Mouse (Mus musculus): ENCODE measurements around the gene Mark1.
A peak's percentile ranks its signal among the peaks of the same experiment; 100 is the strongest.

The Mark1 gene

DNA sequence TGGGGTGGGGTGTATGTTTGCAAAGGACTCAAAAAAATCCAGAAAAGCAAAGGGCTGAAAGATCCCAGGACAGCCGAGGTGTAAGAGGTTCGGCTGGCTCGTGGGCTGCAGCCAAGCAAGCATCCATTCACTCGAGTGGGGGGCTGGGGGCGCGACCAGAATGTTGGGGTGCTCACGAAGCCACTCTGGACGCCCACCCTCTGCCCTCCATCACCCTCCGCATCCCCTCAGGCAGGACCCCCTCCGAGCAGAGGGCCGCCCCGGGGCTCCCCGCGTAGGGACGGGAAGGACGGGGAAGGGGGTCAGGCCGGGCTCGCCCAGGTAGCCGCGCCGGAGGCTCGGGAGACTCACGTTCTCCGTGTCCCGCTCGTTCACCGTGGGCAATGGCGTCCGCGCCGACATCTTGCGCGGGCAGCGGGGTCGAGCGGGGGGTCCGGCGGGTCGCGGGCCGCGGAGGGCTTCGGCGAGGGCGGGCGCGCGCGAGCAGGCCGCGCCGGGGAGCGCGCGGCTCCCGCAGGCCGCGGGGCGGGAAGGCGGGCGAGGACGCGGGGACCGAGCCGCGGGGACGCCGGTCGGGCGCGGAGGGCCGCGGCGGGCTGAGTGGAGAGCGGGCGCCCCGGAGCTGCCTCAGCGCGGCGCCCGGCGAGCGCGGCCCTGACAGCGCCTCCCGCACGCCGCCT, at the start of gene Mark1:
Mark1 (minus strand) TSS at position 500 of the 680 bp plus-strand sequence.
- DNase-seq: no peak

GRCm38 (mm10) chr1:185047516-185048247, 48.3 kb upstream of the Mark1 start:
- peak; percentile 25 for DNase-seq

DNA sequence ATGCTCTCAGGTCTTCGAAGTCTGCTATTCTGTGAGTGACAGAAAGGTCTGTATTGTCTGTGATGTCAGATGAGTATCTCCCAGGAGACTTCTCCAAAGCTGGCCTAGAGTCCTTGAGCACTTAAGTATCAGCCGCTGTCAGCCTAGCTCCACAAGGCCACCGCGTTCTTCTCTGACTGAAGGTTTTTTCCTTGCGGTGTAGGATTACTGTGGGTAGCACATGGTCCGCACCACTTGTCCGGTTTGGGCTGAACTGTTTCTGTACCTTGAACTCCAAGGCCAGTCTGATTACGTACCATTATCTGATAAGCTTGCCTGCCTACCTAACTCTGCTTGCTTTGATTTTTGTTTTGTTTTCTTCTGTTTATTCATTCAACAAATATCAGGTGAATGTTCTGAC, 47.1 kb upstream of the Mark1 start:
- DNase-seq: no peak

DNA sequence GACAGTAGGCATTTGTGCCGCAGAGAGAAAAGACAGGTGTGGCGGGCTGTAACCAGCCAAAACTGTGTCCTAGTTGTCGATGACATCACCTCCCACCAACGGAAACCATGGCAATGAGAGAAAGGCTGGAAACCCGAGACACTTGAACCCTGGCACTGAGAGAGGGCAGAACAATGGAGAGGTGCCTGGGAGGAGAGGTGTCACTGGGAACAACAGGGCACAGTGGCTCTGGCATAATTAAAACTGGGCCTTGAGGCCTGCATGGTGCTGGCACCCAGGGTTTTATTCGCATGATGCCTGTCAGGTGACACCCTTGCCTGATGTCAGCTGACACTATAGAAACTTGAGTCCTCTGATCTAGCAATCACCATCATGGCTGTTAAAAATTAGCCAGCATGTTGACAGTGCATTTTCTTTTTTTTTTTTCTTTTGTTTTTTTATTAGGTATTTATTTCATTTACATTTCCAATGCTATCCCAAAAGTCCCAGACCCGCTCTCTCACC, 38.9 kb upstream of the Mark1 start:
- no peak for DNase-seq

DNA sequence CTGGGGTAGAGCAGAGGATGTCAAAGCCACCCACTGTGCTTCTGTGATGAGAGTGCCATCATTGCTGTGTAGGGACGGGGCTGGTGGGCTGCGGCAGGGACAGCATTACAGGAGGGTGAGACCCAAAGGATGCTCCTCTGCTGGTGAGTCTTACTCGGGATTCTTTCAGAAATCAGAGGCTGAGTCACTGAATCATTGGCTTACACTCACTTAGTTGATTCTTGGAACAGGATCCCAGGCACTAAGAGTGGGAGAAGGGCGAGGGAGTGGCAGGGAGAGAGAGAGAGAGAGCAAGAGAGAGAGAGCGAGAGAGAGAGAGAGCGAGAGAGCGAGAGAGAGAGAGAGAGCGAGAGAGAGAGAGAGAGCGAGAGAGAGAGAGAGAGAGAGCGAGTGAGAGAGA, 31.2 kb upstream of the Mark1 start:
- DNase-seq: no peak

- DNase-seq: no peak
These were observed 21.2 kb upstream of the Mark1 start for GRCm38 (mm10) chr1:185020429-185021168.

- DNase-seq: peak; percentile 17
These were observed 13.2 kb upstream of the Mark1 start for GRCm38 (mm10) chr1:185012566-185012965.

DNA sequence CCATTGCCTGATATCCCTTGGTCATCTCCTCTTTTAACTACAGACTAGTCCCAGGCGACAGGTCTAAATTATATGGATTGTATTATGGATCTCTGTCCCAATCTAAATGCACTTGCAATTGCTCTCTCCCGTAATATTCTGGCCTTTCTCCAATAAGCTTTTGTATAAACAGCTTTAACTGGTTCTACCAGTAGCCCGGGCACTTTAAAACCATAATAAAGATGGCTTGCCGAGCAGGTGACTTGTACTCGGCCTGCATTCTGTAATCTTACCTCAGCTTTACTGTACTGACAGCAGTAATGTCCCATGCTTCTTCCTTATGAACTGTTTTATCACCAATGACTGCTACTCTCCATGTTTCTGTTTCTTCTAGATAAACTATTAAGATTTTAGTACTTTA, 7.7 kb upstream of the Mark1 start:
- no peak for DNase-seq

- DNase-seq: peak; percentile 40
These were observed 620 bp upstream of the Mark1 start for GRCm38 (mm10) chr1:184999780-185000599.

GRCm38 (mm10) chr1:184998631-184999030, 739 bp downstream of the Mark1 start:
- DNase-seq: no peak

DNA sequence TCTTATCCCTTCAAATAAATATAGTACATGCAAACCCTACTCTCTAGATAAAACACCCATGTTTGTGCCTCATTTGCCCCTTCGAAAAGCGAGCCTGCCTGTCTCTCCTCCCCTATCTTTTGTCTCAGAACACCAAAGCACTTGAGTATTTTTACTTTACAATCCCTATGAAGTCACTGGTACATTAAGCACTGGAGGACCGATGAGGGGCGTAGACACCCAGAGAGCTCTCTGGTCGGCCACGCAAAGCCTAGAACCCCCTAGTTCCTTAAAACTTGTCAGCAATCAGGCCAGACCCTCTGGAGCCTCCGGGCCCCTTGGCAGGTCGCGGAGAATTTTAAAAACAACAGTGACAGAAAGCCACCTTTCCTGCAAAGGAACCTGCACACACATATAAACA, 1.2 kb downstream of the Mark1 start:
- DNase-seq: no peak

GRCm38 (mm10) chr1:184997466-184997865, 1.9 kb downstream of the Mark1 start:
- DNase-seq: no peak

GRCm38 (mm10) chr1:184995335-184995734, 4.0 kb downstream of the Mark1 start:
- no peak for DNase-seq

GRCm38 (mm10) chr1:184991191-184991590, 8.2 kb downstream of the Mark1 start:
- no peak for DNase-seq

DNA sequence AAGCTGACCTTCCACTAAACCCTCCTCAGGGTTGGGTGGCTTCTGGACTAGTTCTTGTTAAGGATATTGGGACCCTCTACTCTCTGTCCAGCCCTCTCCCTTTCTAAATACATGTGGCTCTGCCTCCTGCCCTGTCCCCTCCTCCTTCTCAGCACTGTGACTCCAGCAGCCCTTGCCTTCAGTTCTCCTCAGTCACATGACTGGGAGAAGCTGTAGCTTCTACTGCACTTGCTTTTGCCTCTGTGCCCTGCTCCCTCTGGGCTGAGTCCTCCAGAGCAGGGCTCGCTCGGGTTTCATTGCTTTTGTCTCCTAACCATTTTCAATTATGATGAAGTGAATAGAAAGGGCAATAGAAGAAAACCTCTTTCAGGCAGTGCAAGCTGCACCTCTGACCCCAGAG, 12.6 kb downstream of the Mark1 start:
- DNase-seq: no peak

DNA sequence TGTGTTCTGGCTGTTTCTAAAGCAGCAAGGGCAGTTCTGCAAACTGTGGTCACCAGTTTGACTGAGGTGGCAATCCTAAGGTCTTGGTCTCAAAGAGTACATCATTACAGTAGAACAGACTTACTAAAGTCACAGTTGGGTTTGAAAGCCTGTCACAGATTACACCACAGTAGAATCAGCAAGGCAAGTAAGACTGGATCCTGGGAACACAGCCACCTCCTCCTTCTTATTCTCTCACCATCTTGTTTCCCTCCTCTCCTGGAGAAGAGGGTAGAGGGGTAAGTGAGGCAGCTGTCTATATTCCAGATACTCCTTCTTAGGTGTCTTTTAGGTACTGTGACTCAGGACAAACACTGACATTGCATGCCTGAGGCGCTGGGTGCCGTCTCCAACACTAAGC, 14.6 kb downstream of the Mark1 start:
- no peak for DNase-seq

DNA sequence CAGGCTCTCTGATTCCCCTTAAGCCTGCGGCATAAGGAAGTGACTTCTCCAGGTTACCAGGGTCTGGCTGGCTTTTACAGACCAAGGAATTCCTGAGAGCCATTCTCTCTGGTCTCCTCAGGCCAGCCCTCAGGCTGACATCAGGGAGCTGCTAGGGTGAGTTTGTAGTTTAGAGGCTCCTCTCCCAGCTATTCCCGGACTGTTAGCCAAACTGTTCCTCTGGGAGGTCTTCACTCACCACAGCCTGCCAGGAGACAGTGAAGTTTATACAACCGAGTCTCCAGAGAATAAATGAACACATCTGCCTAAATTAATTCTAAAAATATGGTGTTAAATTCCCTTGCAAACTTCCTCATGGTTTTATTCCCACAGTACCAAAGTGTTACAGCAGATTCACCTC, 15.6 kb downstream of the Mark1 start:
- no peak for DNase-seq

GRCm38 (mm10) chr1:184972214-184972776, 27.1 kb downstream of the Mark1 start:
- DNase-seq: no peak

DNA sequence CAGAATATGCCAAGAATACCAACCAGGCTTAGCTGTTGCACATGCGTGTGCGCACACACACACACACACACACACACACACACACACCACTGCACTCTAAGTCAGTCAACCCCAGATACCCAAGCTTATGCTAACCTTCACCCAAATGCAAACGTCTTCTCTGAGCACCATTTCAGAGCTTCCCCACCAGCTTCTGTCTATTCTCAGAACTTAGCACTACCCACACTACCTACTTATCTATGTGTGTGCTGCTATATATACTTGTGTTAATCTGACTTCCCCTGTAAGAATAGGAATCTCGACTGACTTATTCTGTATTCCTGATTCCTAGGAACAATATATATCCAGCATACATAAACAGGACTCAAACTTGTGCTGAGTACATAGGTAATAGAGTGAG, 30.0 kb downstream of the Mark1 start:
- no peak for DNase-seq

GRCm38 (mm10) chr1:184965682-184966360, 33.5 kb downstream of the Mark1 start:
- DNase-seq: peak; percentile 68

- DNase-seq: no peak
These were observed 36.2 kb downstream of the Mark1 start for GRCm38 (mm10) chr1:184963121-184963693.

Measured in lung, postnatal 14 days (tissue).